Mouse (Mus musculus) NIH3T3 (cell line): ENCODE data around the gene Polr2j.
A peak's percentile ranks its signal among the peaks of the same experiment; 100 is the strongest.
"Not testable (repeated sequence)": the region's sequence is repeated elsewhere in the genome, so short reads cannot be mapped to it uniquely, and the experiment has no call there.

ENCODE experiments used
- DNase-seq: peaks from one replicate; pipeline ENCODE4 v3.0.0-alpha.2; 2012; ENCODE audit warnings: low read depth

Polr2j gene

GRCm38 (mm10) chr5:136108486-136108885 lies 7.9 kb upstream of the Polr2j start:
- DNase-seq: peak; percentile 22

GRCm38 (mm10) chr5:136109042-136109441 lies 7.4 kb upstream of the Polr2j start:
- DNase-seq: peak; percentile 50

GRCm38 (mm10) chr5:136113546-136113945 lies 2.9 kb upstream of the Polr2j start:
- DNase-seq: not testable (repeated sequence)

GRCm38 (mm10) chr5:136116784-136117112 lies 317 bp downstream of the Polr2j start:
- no peak for DNase-seq

GRCm38 (mm10) chr5:136122165-136122564 lies 5.7 kb downstream of the Polr2j start:
- no peak for DNase-seq

GRCm38 (mm10) chr5:136135571-136136291 lies 19.3 kb downstream of the Polr2j start, which contains the start of the genes Lrwd1 and Alkbh4:
TSS of gene Lrwd1 (minus strand) at chr5:136136074.
TSS of gene Alkbh4 (plus strand) at chr5:136136146.
- DNase-seq: peak; percentile 98

GRCm38 (mm10) chr5:136136292-136136990 lies 20.0 kb downstream of the Polr2j start:
- DNase-seq: peak; percentile 46

GRCm38 (mm10) chr5:136137658-136138274 lies 21.3 kb downstream of the Polr2j start:
- DNase-seq: peak; percentile 80

- DNase-seq: no peak
Observed at GRCm38 (mm10) chr5:136139393-136139792, 23.0 kb downstream of the Polr2j start.

GRCm38 (mm10) chr5:136140057-136140482 lies 23.6 kb downstream of the Polr2j start:
- DNase-seq: no peak

GRCm38 (mm10) chr5:136142746-136143145 lies 26.3 kb downstream of the Polr2j start:
- peak; percentile 18 for DNase-seq

- DNase-seq: peak; percentile 62
Observed at GRCm38 (mm10) chr5:136143161-136143755, 26.8 kb downstream of the Polr2j start.

- no peak for DNase-seq
Observed at GRCm38 (mm10) chr5:136144606-136145430, 28.4 kb downstream of the Polr2j start.

GRCm38 (mm10) chr5:136146936-136147335 lies 30.5 kb downstream of the Polr2j start:
- DNase-seq: no peak

- DNase-seq: no peak
Observed at GRCm38 (mm10) chr5:136147704-136148103, 31.3 kb downstream of the Polr2j start.

- DNase-seq: not testable (repeated sequence)
Observed at GRCm38 (mm10) chr5:136149134-136149576, 32.7 kb downstream of the Polr2j start.

GRCm38 (mm10) chr5:136152365-136152764 lies 35.9 kb downstream of the Polr2j start:
- DNase-seq: no peak

GRCm38 (mm10) chr5:136155399-136155798 lies 39.0 kb downstream of the Polr2j start:
- no peak for DNase-seq

- DNase-seq: not testable (repeated sequence)
Observed at GRCm38 (mm10) chr5:136160084-136160483, 43.7 kb downstream of the Polr2j start.

- DNase-seq: no peak
Observed at GRCm38 (mm10) chr5:136163807-136164474, 47.5 kb downstream of the Polr2j start.

GRCm38 (mm10) chr5:136165246-136165645 lies 48.8 kb downstream of the Polr2j start:
- DNase-seq: no peak
